Mouse (Mus musculus) lung, adult 2 months (tissue): Measurements from ENCODE around the gene Slc9a4.

ENCODE experiments used
- CTCF ChIP-seq: fragments of 200-500 bp; IDR thresholded peaks from 2 replicates; pipeline ENCODE4 v1.5.1; 2011; ENCODE audit warnings: mild to moderate bottlenecking, low read length, control low read depth; ENCODE audit not compliant: insufficient read depth
- POLR2A ChIP-seq: fragments of 200-500 bp; IDR thresholded peaks from 2 replicates; pipeline ENCODE4 v1.6.1; 2011; ENCODE audit warnings: low read depth, mild to moderate bottlenecking, control low read depth, low read length, borderline replicate concordance; ENCODE audit errors: extremely low read depth

GRCm38 (mm10) chr1:40544650-40545049 is 35.2 kb upstream of the Slc9a4 start:
- no peak for TF ChIP-seq POLR2A
- peak; percentile 52; the same call in 1 of the 2 replicates for TF ChIP-seq CTCF
